Mouse (Mus musculus): Measurements from ENCODE around the gene Akap13. TPM values are rescaled to one million over a fixed set of nuclear protein-coding genes. Genes with fewer than 3 reads are reported as not detected.

The Akap13 gene
- polyA plus RNA-seq, 1 experiment from 2014 or later, result 32.3 TPM

DNA sequence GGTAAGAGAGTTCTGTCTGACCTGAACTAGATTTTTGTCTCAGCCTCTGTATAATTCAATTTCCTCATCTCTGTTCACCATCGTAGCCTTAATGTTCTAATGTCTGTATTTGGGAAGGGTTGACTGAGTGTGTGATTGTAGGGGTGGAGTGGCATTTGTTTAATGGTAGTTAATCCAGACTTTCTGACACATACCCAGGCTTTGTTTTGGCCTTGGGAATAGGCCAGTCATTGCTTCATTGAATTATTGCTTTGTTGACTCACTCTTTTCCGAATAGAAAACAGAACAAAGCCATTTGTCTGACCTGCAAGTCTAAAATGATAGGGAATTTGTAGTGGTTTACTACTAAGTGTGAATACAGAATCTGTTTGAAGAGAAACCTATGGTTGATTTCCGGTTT, 163.4 kb downstream of the Akap13 start:
- Histone ChIP-seq H3K36me3 (no peaks in the 10 kb centered on the region), H3K9ac (no peak overlapping the region), H3K4me3 (no peak overlapping the region), H3K4me1 (no peaks in the 10 kb centered on the region), H3K27me3 (no peaks in the 10 kb centered on the region), H3K27ac (no peak overlapping the region), H3K4me2 (replicated peaks) (no peak overlapping the region), H3K9me3 (replicated peaks) (no peaks in the 10 kb centered on the region)
- ATAC-seq (ENCODE audit: low FRiP score), result no peak
- WGBS, result 87% methylated on average over 3 of the region's 3 CpGs

GRCm38 (mm10) chr7:75619875-75620274, 164.5 kb downstream of the Akap13 start:
- H3K9me3 ChIP-seq (replicated peaks), result no peaks in the 10 kb centered on the region
- ATAC-seq (ENCODE audit: low FRiP score), result no peak
- H3K36me3 ChIP-seq, result no peaks in the 10 kb centered on the region
- no peak overlapping the region for H3K4me3 ChIP-seq
- H3K27me3 ChIP-seq, result no peaks in the 10 kb centered on the region
- H3K9ac ChIP-seq, result no peak overlapping the region
- H3K4me1 ChIP-seq, result no peaks in the 10 kb centered on the region
- no peak overlapping the region for H3K4me2 ChIP-seq (replicated peaks)
- WGBS, result 82% methylated on average over 6 of the region's 6 CpGs
- no peak overlapping the region for H3K27ac ChIP-seq

GRCm38 (mm10) chr7:75620395-75620960, 165.1 kb downstream of the Akap13 start:
- Histone ChIP-seq H3K4me2 (replicated peaks) (no peak overlapping the region), H3K4me3 (no peak overlapping the region), H3K9me3 (replicated peaks) (no peaks in the 10 kb centered on the region), H3K36me3 (no peaks in the 10 kb centered on the region), H3K27ac (no peak overlapping the region), H3K4me1 (no peaks in the 10 kb centered on the region), H3K27me3 (no peaks in the 10 kb centered on the region), H3K9ac (no peak overlapping the region)
- 91% methylated on average over 3 of the region's 3 CpGs for whole genome bisulfite sequencing
- ATAC-seq (ENCODE audit: low FRiP score), result no peak

DNA sequence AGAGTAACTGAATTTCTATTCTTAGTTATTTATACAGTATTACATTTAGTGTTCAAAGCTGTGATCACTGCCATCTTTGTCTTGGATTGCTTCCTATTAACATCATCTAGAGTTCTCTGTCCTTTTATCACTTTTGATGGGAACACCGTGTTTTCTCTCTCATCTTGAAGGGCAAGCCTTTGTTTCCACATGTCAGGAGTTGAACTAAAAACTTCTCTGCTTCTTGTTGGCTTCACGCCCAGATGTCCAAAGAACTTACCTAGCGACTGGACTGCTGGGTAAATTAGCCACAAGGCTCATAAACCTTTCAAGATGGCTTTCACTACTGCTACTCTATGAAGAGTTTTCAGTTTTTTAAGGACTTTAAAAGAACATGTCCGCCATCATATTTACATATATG, 165.6 kb downstream of the Akap13 start:
- no peak overlapping the region for H3K4me3 ChIP-seq
- no peak overlapping the region for H3K4me2 ChIP-seq (replicated peaks)
- no peak overlapping the region for H3K27ac ChIP-seq
- WGBS, result 85% methylated on average over 4 of the region's 4 CpGs
- H3K9me3 ChIP-seq (replicated peaks), result no peaks in the 10 kb centered on the region
- no peaks in the 10 kb centered on the region for H3K4me1 ChIP-seq
- no peak for ATAC-seq (ENCODE audit: low FRiP score)
- no peaks in the 10 kb centered on the region for H3K36me3 ChIP-seq
- H3K9ac ChIP-seq, result no peak overlapping the region
- H3K27me3 ChIP-seq, result no peaks in the 10 kb centered on the region

- Histone ChIP-seq H3K27me3 (no peaks in the 10 kb centered on the region), H3K4me3 (no peak overlapping the region), H3K27ac (no peak overlapping the region), H3K4me1 (no peaks in the 10 kb centered on the region), H3K36me3 (no peaks in the 10 kb centered on the region), H3K9me3 (replicated peaks) (no peaks in the 10 kb centered on the region), H3K4me2 (replicated peaks) (no peak overlapping the region), H3K9ac (no peak overlapping the region)
- 76% methylated on average over 2 of the region's 2 CpGs for WGBS
- no peak for ATAC-seq (ENCODE audit: low FRiP score)
These were observed 172.5 kb downstream of the Akap13 start for GRCm38 (mm10) chr7:75627831-75628230.

DNA sequence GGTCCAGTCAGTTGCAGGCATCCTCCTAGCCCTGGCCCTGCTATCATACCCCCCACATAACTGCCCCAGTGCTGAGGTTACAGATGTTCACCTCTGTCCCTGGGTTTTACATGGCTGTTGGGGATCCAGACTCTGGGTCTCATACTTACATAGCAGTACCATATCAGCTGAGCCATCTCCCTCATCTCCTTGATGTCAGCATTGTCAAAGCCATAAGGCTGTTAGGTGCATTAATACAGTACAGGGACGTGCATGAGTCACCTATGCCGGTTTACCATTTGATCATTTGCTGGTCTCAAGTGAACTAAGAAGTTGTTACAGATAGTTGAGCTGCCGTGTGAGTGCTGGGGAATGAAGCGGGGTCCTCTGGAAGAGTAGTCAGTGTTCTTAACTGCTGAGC, 174.3 kb downstream of the Akap13 start:
- Histone ChIP-seq H3K9me3 (replicated peaks) (no peaks in the 10 kb centered on the region), H3K36me3 (no peaks in the 10 kb centered on the region), H3K4me3 (no peak overlapping the region), H3K4me1 (peaks cover 8% of the 10 kb centered on the region; the same call in 1 of the 2 replicates), H3K27me3 (no peaks in the 10 kb centered on the region), H3K27ac (no peak overlapping the region), H3K9ac (no peak overlapping the region), H3K4me2 (replicated peaks) (no peak overlapping the region)
- WGBS, result 94% methylated on average over 4 of the region's 4 CpGs
- ATAC-seq (ENCODE audit: low FRiP score), result no peak

GRCm38 (mm10) chr7:75632941-75633340, 177.6 kb downstream of the Akap13 start:
- WGBS, result 63% methylated on average over 3 of the region's 3 CpGs
- H3K36me3 ChIP-seq, result no peaks in the 10 kb centered on the region
- no peak overlapping the region for H3K27ac ChIP-seq
- no peak overlapping the region for H3K9ac ChIP-seq
- no peak for ATAC-seq (ENCODE audit: low FRiP score)
- no peak overlapping the region for H3K4me3 ChIP-seq
- no peaks in the 10 kb centered on the region for H3K27me3 ChIP-seq
- peaks cover 8% of the 10 kb centered on the region; the same call in 1 of the 2 replicates for H3K4me1 ChIP-seq
- H3K9me3 ChIP-seq (replicated peaks), result no peaks in the 10 kb centered on the region
- H3K4me2 ChIP-seq (replicated peaks), result no peak overlapping the region

DNA sequence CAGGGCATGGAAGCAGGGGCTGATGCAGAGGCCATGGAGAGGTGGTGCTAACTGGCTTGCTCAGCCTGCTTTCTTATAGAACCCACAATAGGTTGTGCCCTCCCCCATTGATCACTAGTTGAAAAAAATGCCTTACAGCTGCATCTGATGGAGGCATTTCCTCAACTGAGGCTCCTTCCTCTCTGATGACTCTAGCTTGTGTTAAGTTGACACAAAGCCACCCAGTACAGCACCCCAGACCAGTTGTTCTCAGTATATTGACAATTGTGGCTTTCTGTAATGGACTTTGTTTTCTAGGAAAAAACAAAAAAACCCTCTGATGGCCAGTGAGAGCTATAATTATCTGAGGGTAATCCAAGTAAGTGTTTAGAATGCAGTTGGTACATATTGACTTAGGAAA, 178.1 kb downstream of the Akap13 start:
- Histone ChIP-seq H3K27me3 (no peaks in the 10 kb centered on the region), H3K4me2 (replicated peaks) (no peak overlapping the region), H3K4me1 (peaks cover 8% of the 10 kb centered on the region; the same call in 1 of the 2 replicates), H3K36me3 (no peaks in the 10 kb centered on the region), H3K9ac (no peak overlapping the region), H3K9me3 (replicated peaks) (no peaks in the 10 kb centered on the region), H3K4me3 (no peak overlapping the region), H3K27ac (no peak overlapping the region)
- ATAC-seq (ENCODE audit: low FRiP score), result no peak

GRCm38 (mm10) chr7:75633807-75634526, 178.6 kb downstream of the Akap13 start:
- Histone ChIP-seq H3K4me1 (peaks cover 8% of the 10 kb centered on the region; the same call in 1 of the 2 replicates), H3K9ac (no peak overlapping the region), H3K9me3 (replicated peaks) (no peaks in the 10 kb centered on the region), H3K4me3 (no peak overlapping the region), H3K4me2 (replicated peaks) (no peak overlapping the region), H3K27me3 (no peaks in the 10 kb centered on the region), H3K27ac (no peak overlapping the region), H3K36me3 (no peaks in the 10 kb centered on the region)
- WGBS, result 68% methylated on average over 7 of the region's 7 CpGs
- no peak for ATAC-seq (ENCODE audit: low FRiP score)

- no peaks in the 10 kb centered on the region for H3K36me3 ChIP-seq
- no peak overlapping the region for H3K9ac ChIP-seq
- no peak overlapping the region for H3K4me3 ChIP-seq
- H3K4me1 ChIP-seq, result peaks cover 20% of the 10 kb centered on the region
- H3K27ac ChIP-seq, result no peak overlapping the region
- no peaks in the 10 kb centered on the region for H3K27me3 ChIP-seq
- H3K4me2 ChIP-seq (replicated peaks), result no peak overlapping the region
- no peaks in the 10 kb centered on the region for H3K9me3 ChIP-seq (replicated peaks)
- ATAC-seq (ENCODE audit: low FRiP score), result no peak
- 60% methylated on average over 3 of the region's 3 CpGs for WGBS
These were observed 183.4 kb downstream of the Akap13 start for GRCm38 (mm10) chr7:75638769-75639168.

DNA sequence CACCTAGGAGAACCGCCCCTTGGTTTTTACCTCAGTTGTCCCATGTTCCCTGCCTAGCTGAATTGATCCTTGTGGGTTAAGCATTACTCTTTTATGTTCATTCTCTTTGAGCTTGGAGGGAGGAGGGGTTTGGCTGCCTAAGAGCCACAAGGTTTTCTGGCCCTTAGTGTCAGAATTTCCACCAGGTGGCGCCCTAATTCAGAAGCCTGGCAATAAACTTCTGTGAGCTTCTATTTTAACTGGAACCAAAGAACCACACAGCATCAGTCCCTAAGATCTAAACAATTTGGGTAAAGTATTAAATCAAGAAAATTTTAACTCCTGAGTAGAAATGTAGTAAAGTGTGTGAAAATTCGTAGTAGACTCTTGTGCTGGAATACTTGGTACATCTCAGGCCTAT, 184.2 kb downstream of the Akap13 start:
- ATAC-seq (ENCODE audit: low FRiP score), result no peak

GRCm38 (mm10) chr7:75640074-75640473, 184.7 kb downstream of the Akap13 start:
- no peak for ATAC-seq (ENCODE audit: low FRiP score)
- Histone ChIP-seq H3K4me1 (peaks cover 24% of the 10 kb centered on the region), H3K9me3 (replicated peaks) (no peaks in the 10 kb centered on the region), H3K4me2 (replicated peaks) (no peak overlapping the region), H3K27me3 (no peaks in the 10 kb centered on the region), H3K36me3 (no peaks in the 10 kb centered on the region), H3K27ac (no peak overlapping the region), H3K4me3 (no peak overlapping the region), H3K9ac (no peak overlapping the region)

More for the DNA sequence above, 184.2 kb downstream of the Akap13 start:
- no peak overlapping the region for H3K27ac ChIP-seq
- no peaks in the 10 kb centered on the region for H3K27me3 ChIP-seq
- H3K4me3 ChIP-seq, result no peak overlapping the region
- no peaks in the 10 kb centered on the region for H3K36me3 ChIP-seq
- 29% methylated on average over 3 of the region's 3 CpGs for WGBS
- no peaks in the 10 kb centered on the region for H3K9me3 ChIP-seq (replicated peaks)
- H3K4me2 ChIP-seq (replicated peaks), result no peak overlapping the region
- peaks cover 22% of the 10 kb centered on the region for H3K4me1 ChIP-seq
- H3K9ac ChIP-seq, result no peak overlapping the region

- H3K27me3 ChIP-seq, result no peaks in the 10 kb centered on the region
- 68% methylated on average over 2 of the region's 2 CpGs for WGBS
- H3K9me3 ChIP-seq (replicated peaks), result no peaks in the 10 kb centered on the region
- peaks cover 24% of the 10 kb centered on the region for H3K4me1 ChIP-seq
- ATAC-seq (ENCODE audit: low FRiP score), result no peak
- H3K4me3 ChIP-seq, result no peak overlapping the region
- H3K36me3 ChIP-seq, result no peaks in the 10 kb centered on the region
- no peak overlapping the region for H3K9ac ChIP-seq
- no peak overlapping the region for H3K4me2 ChIP-seq (replicated peaks)
- H3K27ac ChIP-seq, result no peak overlapping the region
These were observed 185.3 kb downstream of the Akap13 start for GRCm38 (mm10) chr7:75640671-75641070.
